In the genomic region with DNA sequence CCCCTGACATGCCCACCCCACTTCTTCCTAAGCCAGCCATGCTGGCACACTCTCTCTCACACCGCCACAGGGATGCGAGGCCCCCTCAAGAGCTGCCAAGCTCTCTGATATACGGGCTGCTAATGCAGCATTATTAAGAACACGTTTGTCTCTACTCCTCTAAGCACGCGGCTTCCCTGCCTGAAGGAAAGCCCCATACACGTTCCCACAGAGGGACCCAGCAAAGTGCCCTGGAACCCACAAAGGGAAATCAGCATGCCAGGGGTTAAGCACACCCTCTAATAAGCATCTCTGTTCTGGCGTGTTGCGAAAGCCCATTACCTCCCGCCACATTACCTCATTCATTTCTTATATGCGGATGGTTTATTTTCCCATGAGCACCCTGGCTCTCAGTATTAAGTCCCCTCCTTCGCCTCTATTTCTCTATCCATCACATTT, we compare ENCODE assay signal across 13 mouse cellular contexts.
A peak's percentile ranks its signal among the peaks of the same experiment; 100 is the strongest.
DNase-seq lines count a peak whose midpoint lies in the region; ATAC-seq lines count a peak whose summit lies in the region.
"Had no signal": no experiment of that assay in that cellular context is flagged by ENCODE, and none has a peak within 500 bp of the region (broad histone marks: within the 10 kb centered on the region; RNA-seq: fewer than 3 reads in every experiment).

No protein-coding gene starts in this region.

- 62% methylated on average over 12 of the region's 12 CpGs for WGBS in neural tube, embryonic 11.5 days
- 42% methylated on average over 12 of the region's 12 CpGs for WGBS in limb, embryonic 10.5 days

- no peak overlapping the region for H3K9ac ChIP-seq in neural tube, embryonic 11.5 days (ENCODE audit: low read length)
- H3K9ac ChIP-seq: embryonic facial prominence, embryonic 12.5 days; limb, embryonic 15.5 days had no signal

- no peak overlapping the region for H3K4me2 ChIP-seq in neural tube, embryonic 11.5 days (ENCODE audit: low read depth)
- H3K4me2 ChIP-seq: embryonic facial prominence, embryonic 12.5 days; limb, embryonic 15.5 days had no signal

- ATAC-seq in neural tube, embryonic 11.5 days (ENCODE audit: insufficient read depth, low FRiP score, low TSS enrichment) = peak; percentile 40; the same call in 1 of the 2 replicates
- ATAC-seq: intestine, postnatal 0 days had no signal

- intact Hi-C loops in heart, postnatal 10 days (cut with DNase I) = no loop called here

- no peaks in the 10 kb centered on the region for H3K9me3 ChIP-seq in neural tube, embryonic 11.5 days (ENCODE audit: control insufficient read depth, low read length)
- H3K9me3 ChIP-seq in limb, embryonic 10.5 days (replicated peaks) = no peaks in the 10 kb centered on the region
- H3K9me3 ChIP-seq: embryonic facial prominence, embryonic 12.5 days; limb, embryonic 15.5 days had no signal

- H3K27ac ChIP-seq in neural tube, embryonic 11.5 days (ENCODE audit: low read depth, low read length) = peak overlapping the region; percentile 83
- peak overlapping the region; percentile 44 for H3K27ac ChIP-seq in limb, embryonic 10.5 days
- H3K27ac ChIP-seq: limb, embryonic 15.5 days; macrophage had no signal

- no peak overlapping the region for H3K4me3 ChIP-seq in neural tube, embryonic 11.5 days (ENCODE audit: low read depth, low read length)
- no peak overlapping the region for H3K4me3 ChIP-seq in limb, embryonic 10.5 days
- H3K4me3 ChIP-seq: embryonic facial prominence, embryonic 12.5 days; limb, embryonic 15.5 days had no signal

- no peaks in the 10 kb centered on the region for H3K27me3 ChIP-seq in neural tube, embryonic 11.5 days (ENCODE audit: control insufficient read depth, insufficient read depth, low read length)
- no peaks in the 10 kb centered on the region for H3K27me3 ChIP-seq in limb, embryonic 10.5 days (ENCODE audit: low read depth, poor library complexity, severe bottlenecking)
- H3K27me3 ChIP-seq: embryonic facial prominence, embryonic 12.5 days had no signal

- peaks cover 11% of the 10 kb centered on the region for H3K4me1 ChIP-seq in neural tube, embryonic 11.5 days (ENCODE audit: control insufficient read depth, insufficient read depth, low read length)
- H3K4me1 ChIP-seq in limb, embryonic 10.5 days = peaks cover 46% of the 10 kb centered on the region

- no peaks in the 10 kb centered on the region for H3K36me3 ChIP-seq in neural tube, embryonic 11.5 days (ENCODE audit: control insufficient read depth, insufficient read depth, low read length)
- H3K36me3 ChIP-seq in limb, embryonic 10.5 days = peaks cover 9% of the 10 kb centered on the region
- H3K36me3 ChIP-seq: embryonic facial prominence, embryonic 12.5 days; limb, embryonic 15.5 days had no signal

- DNase-seq in heart, adult 11 months = peak; percentile 88
- no peak for DNase-seq in heart, postnatal 10 days
- no peak for DNase-seq in neural tube, embryonic 11.5 days (ENCODE audit: low spot score)
- no peak for DNase-seq in neural tube, embryonic 10.5 days (ENCODE audit: extremely low spot score, low spot score)
- DNase-seq in limb, embryonic 10.5 days (ENCODE audit: low spot score) = peak; percentile 44
- DNase-seq in right cerebral cortex, postnatal 36 days (ENCODE audit: low spot score in 2 of 2) = no peak
- no peak for DNase-seq in ovary, postnatal 14 days (ENCODE audit: low spot score)
- no peak for DNase-seq in thymus, postnatal 25 days
- DNase-seq: adrenal gland, adult 8-10 months had no signal

Comparison
In these comparisons a context has a peak if more than half of its experiments do, and no peak if none do; other contexts are left out.
1. DNase-seq: peak in heart, adult 11 months (single experiment) and limb, embryonic 10.5 days (single experiment); none in heart, postnatal 10 days (0 of 2), neural tube, embryonic 11.5 days (single experiment), neural tube, embryonic 10.5 days (single experiment), right cerebral cortex, postnatal 36 days (0 of 2), ovary, postnatal 14 days (single experiment) and thymus, postnatal 25 days (single experiment).